Mouse (Mus musculus): ENCODE measurements at regions not wholly inside any gene's neighbourhood (a gene's known extent, or its start where the extent isn't known, plus 50 kb on each side); places are given as distances from the start of the nearest gene placed in this dataset.

- no peak for DNase-seq
These were observed 306.2 kb downstream of the Satb1 start for GRCm38 (mm10) chr17:51526881-51527280.

DNA sequence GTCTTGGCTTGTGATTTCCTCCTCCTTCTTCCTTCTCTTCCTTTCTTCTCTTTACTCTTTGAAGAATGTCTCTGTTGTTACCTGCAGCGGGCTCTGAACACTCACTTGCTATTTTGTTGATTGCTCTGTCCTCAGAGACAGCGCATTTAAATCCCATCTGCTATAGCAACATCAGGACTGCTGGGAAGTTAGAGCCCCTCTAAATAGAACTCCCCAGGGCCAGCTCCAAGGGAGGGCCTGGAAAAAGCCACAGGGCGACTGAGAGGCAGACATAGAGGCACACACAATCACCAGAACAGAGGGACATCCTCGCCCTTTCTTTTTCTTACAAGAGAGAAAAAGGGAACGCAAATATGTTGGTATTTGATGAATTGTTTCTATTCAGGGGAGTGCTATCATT is 306.6 kb downstream of the Satb1 start:
- no peak for DNase-seq

DNA sequence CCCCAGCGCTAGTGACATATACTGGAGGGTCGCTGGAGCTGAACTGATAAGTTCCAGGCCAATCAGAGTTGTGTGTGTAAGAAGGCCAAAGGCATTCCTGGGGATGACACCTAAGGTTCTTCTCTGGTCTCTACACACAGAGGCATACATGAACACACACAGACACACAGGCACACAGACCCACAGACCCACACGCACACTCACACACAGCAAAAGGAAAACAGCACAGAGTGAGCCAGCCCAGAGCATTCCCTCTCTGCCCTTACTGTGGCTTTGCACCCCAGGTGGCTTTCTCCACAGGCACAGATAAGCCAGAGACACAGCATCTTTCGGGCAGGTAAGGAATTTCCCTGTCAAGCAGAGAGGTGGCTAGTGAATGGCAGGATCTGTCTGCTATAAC is 307.1 kb downstream of the Satb1 start:
- no peak for DNase-seq

- no peak for DNase-seq
These were observed 307.9 kb downstream of the Satb1 start for GRCm38 (mm10) chr17:51525219-51525618.

- DNase-seq = no peak
These were observed 321.2 kb downstream of the Satb1 start for GRCm38 (mm10) chr17:51511917-51512316.

DNA sequence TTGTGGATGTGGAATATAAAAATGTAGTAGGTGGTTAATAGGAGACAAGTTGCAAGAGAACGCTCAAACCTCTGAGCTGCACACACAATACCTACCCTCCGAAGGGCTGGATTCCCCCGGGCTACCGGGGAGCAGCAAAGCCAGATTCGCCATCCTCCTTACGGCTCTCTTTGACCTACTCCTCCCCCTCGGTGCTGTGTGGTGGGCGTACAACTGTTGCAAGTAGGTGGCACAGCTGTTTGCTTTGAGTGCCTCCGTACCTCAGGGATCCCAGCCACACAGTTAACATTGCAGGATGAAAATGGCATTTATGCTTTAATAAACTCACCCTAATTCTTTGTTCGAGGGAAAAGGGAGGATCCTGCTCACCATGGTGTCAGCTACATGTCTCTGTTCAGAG is 321.6 kb upstream of the Tbc1d5 start:
- no peak for DNase-seq

- DNase-seq = no peak
These were observed 320.4 kb upstream of the Tbc1d5 start for GRCm38 (mm10) chr17:51499541-51499940.

DNA sequence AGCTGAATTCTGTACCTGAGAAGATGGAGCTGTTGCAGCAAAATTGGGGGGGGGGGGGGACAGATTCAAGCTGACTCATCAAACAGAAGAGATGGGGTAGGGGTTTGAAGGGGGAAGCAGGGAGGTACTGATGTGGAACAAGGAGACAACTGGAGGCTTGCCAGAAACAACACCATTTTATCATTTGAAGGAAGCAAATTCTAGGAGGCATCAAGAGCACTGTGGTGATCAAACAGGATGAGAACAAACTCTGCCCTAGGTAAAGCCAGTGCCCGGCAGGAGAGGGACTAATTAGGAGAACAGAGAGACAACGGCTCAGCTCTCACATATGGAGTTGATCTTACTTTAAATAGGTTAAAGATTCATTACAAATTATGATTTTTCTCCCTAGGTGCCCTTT is 315.9 kb upstream of the Tbc1d5 start:
- DNase-seq = no peak

GRCm38 (mm10) chr17:51489386-51489785 is 310.2 kb upstream of the Tbc1d5 start:
- DNase-seq = no peak

GRCm38 (mm10) chr17:51487918-51488445 is 308.8 kb upstream of the Tbc1d5 start:
- no peak for DNase-seq

GRCm38 (mm10) chr17:51477810-51478209 is 298.7 kb upstream of the Tbc1d5 start:
- no peak for DNase-seq

GRCm38 (mm10) chr17:51477404-51477803 is 298.3 kb upstream of the Tbc1d5 start:
- DNase-seq = no peak

- no peak for DNase-seq
These were observed 283.2 kb upstream of the Tbc1d5 start for GRCm38 (mm10) chr17:51462137-51462880.

- DNase-seq = no peak
These were observed 282.1 kb upstream of the Tbc1d5 start for GRCm38 (mm10) chr17:51461248-51461647.

GRCm38 (mm10) chr17:51459119-51459518 is 280.0 kb upstream of the Tbc1d5 start:
- no peak for DNase-seq

DNA sequence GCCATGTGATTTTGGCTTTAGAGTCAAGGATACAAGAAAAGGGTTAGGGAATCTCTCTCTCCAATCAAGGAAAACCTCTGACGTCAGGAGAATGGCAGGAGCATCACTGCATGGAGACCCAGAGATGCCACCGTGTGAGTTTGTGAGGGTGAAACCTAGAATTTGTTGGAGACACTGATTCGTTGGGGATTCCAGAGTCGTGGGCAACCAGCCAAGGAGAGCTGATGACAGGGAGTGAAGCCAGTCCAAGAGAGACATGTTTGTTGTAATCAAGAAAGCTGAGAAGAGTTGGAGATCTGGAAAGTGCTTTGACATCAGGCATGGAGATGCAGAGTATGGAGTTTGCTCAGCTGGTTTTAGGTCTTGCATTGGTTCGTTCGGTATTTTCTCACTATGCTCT is 236.6 kb upstream of the Tbc1d5 start:
- DNase-seq = no peak

DNA sequence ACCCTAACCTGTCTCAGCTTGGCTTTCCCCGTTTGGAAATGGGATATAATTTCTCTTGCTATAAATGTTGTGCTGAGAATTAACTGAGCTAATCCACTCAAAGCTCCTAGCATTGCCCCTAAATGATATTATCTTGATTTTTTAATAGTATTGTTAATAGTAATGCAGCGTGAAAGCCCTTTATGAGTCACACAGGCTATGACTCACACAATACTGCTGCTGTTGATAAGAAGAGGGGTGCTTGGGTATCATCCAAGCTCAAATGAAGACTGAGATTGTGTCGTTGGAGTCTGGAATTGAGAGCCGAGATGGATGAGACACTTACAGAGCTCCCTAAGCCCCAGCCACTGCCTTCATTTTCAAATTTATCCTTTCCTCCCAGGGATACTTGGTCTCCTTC is 235.2 kb upstream of the Tbc1d5 start:
- DNase-seq = no peak

DNA sequence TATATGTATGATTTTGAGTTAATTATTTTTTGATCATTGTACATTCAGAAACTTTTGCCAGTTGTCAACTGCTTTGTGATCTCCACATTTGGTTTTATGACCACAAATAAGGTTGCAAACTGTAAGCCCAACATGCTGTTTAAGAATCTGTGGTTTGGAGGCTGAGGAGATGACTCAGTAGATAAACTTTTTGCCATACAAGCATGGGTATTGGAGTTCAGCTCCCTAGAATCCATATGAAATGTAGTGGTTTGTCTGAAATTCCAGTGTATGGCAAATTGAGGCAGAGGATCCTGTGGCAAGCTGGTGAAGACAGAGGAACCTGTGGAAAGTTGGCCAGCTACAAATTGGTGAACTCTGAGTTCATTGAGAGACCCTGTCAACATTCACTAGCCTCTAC is 234.6 kb upstream of the Tbc1d5 start:
- no peak for DNase-seq

DNA sequence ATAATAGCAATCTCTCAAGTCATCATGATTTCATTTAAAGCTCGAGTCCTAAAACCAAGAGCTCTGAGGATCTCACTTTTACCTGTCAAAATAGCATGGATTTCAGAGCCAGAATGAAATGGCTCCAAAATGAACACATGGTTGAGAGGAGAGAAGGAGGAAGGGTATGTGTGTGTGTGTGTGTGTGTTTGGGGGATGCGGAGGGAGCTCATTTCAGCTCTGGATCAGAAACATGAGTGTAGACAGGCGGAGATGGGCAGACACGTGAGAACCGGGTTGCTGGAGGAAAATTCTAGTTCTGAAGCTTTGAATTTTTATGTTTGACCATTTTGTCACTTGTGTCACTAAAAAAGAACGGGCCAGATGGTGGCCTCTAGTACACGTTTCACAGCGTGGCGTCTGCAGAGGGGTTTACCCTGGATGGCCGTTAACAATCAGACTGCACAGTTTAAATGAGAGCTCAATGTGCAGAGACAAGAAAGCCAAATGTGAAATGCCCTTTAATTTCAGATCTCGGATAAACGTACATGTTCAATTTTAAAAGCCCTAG is 232.5 kb upstream of the Tbc1d5 start:
- DNase-seq = no peak

DNA sequence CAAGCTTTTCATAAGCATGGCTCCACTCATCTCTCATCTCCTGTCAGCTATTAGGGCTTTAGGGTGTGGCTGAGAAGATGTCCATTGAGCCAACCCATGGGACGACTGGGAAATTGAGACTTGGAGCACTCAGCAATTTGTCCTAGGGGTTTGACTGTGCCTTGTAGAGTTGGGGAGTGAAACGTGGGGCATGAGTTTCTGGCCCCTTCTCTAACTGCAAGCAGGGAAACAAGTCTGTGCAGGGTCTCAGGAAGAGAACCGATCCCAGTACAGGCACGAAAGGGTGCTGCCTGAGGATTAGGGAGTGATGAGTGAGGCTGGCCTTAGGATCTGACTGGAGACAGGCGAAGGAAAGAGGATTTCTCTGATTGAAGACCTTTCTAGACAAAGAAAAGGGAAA is 229.7 kb upstream of the Tbc1d5 start:
- DNase-seq = peak; percentile 3 to 12

DNA sequence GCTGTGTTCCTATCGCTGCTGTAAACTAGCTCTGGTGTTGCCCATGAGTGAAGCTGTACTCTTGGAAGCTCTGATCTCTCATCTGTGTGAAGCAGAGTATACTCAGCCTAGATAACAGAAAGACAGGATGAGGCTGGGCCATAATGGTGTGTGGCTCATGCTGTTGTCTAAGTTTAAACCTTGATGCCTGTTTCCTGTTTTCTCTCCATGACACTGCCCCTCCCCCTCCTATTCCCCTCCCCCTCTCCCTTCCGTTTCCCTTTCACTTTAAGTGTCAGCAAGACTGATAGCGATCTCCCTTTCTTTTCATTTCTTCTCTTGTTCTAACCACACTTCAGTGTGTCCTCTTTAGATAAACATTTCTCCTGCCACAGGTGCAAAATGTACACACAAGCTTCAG is 229.2 kb upstream of the Tbc1d5 start:
- DNase-seq = peak; percentile 52 to 63

GRCm38 (mm10) chr17:51407046-51407445 is 227.9 kb upstream of the Tbc1d5 start:
- DNase-seq = peak; percentile 45 to 46

DNA sequence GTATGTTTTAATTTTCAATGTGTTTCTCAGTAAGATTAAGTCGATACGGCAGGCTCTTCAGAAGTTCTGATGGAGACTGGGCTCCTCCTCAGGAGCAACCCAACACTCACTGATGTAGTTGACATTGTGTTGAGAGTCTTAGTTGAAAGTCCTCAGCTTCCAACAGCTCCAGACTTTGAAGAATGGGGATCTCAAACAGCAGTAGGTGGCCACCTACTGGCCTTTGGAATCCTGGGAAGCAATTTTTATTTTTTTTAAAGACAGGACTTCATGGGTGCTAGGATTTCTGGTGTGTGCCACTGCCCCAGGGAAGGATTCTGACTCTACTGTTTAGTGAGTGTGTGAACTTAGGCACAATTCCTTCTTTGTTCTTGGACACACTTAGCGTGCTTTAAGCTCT is 225.9 kb upstream of the Tbc1d5 start:
- DNase-seq = no peak

GRCm38 (mm10) chr17:51397973-51398372 is 218.8 kb upstream of the Tbc1d5 start:
- peak; percentile 22 to 26 for DNase-seq

- DNase-seq = no peak
These were observed 214.6 kb upstream of the Tbc1d5 start for GRCm38 (mm10) chr17:51393771-51394221.

Measured in B cell, adult 2 months (primary cell).